Mouse (Mus musculus) heart, adult 9 months (tissue): ENCODE results near the gene Olfr328.
"Not testable (repeated sequence)": the region's sequence is repeated elsewhere in the genome, so short reads cannot be mapped to it uniquely, and the experiment has no call there.

ENCODE experiments used
- DNase-seq, 2 experiments: peaks; one replicate each; pipeline ENCODE4 v3.0.0; 2022; ENCODE audit warnings: low spot score in 2 of 2

Gene Olfr328

DNA sequence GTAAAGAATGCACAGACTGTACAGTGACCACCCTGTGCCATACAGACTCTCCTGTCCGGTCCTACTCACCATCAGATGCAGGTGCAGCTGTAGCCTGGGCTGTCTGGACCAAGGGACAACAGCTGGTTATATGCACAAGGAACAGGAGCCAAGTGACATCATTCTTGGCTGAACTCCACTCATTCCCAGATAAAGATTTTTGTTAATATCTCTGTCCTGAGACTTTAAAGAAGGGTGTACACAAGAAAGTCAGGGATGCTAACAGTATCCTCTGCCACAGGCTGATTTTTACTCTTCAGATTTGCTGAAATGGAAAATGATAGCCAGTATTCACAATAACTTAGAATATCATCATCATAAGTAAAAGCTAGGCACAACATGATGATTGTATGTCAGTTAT, at the start of gene Olfr328:
Gene Olfr328 (minus strand): TSS at position 101 of the 400 bp plus-strand sequence.
- DNase-seq, result no peak

DNA sequence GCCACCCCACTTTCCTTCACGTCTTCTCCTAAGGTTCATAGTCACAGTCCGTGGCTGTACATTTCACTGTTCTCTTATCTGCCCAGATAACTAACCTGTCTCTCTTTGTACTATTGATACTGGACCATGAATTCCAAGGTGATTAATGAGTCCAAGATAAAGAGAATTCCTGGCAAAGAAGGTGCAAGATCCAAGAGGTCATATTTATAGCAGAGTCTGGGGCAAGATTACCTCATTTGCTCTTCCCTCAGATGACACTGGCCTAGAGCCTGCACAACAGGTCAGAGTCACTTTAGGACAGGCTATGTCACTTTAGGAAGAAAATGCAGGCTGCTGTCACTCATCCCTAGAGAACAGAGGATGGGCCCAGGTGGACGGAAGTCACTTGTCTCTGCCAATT, 49.8 kb upstream of the Olfr328 start:
- peak; percentile 6 to 27 for DNase-seq

DNA sequence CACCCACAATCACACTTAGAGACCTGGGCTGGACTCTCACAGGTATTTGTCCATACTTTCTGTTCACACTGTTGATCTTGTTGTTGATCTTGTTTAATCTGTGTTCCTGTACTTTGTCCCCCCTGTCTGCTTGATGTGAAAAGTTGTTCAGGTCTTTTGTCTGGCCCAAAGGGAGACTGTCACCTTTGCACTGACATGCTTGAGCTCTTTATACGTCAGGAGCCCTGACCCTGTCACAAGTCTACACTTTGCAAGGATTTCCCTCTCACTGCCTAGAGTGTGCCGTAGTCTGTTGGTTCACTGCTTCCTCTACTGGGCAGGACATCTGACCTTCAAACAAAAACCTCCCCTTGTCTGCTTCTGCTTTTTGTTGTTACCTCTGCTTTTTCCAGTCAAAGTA, 49.3 kb upstream of the Olfr328 start:
- DNase-seq, result no peak

DNA sequence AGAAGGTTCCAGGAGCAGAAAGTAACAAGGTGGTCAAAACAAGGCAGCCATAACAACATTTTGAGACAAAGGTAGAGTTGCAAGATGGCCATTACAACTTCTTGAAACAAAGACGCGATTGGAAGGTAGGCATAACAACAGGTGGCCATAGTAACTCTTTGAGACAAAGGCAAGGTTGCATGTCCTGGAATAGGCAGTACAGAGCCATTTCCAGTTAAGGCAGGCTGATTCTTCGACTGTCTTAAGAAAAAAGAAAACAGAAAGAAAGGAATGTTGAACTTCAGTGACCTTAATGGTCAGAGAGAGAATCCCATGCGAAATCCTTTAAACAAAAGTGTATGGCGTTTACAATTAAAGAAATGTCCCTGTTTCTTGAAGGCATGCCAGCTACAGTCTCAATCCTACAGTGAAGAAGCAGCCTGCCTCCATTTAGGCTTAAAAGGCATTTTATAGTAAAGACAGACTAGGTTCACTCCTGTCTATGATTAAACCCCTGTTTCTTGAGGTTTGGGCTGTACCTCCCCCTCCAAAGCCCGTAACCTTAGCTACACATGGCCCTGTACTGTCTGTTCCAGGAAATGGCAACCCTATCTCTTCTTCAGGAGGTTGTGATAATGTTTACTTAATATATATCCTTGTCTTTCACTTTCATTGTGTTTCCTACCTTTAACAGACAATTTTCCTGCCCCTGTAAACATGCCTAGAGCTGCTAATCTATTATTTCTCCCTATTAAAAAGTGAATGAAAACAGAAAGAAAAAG, 47.5 kb upstream of the Olfr328 start:
- DNase-seq, result no peak

DNA sequence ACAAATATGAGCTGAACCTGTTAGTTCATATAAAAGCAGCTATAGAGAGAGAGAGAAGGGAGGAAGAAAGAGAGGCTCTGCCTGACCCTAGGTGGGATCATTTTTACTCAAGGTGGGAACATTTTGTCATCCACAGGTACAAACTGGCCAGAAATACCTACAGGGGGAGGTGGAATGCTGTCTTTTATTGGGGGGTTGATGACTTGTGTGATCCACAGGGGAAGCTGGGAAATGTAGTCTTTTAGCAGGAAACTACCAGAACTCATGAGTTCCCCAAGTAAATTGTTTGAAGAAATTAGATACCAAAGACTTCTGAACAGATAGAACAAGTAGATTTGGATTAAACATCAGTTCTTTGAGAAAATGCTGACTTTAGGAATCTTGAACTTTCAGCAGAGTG, 46.6 kb upstream of the Olfr328 start:
- DNase-seq, result no peak

DNA sequence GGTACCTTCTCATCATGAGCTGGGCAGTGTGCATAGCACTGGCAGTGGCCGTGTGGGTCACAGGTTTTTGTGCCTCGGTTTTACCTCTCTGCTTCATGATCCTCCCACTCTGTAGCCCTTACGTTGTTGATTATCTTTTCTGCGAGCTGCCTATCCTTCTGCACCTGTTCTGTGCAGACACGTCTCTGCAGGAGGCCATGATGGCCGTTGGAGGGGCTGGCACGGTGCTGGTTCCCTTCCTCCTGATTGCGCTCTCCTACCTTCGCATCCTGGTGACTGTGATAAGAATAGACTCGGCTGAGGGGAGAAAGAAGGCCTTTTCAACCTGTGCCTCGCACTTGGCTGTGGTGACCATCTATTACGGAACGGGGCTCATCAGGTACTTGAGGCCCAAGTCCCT, 42.4 kb upstream of the Olfr328 start:
- no peak for DNase-seq

DNA sequence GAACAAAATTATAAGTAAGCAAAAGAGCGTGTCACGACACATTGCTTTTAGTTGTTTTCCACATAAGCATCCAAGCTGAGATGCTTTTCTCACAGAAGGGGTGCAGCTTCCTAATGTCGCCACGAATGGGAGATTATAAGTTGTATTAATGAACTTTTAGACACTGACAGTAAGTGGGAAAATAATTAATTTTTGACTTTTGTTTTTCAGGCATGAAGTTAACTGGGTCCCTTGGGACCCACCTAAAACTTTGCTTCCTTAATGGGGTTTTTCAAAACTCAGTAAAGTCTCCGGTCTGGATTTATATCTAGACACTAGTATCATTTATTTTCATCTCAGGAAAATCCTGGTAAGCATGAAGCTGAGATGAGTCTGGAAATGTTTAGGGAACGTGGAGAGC, 39.4 kb upstream of the Olfr328 start, which contains the start of gene Olfr324:
Gene Olfr324 (plus strand): TSS at position 301 of the 400 bp plus-strand sequence.
- DNase-seq, result no peak

DNA sequence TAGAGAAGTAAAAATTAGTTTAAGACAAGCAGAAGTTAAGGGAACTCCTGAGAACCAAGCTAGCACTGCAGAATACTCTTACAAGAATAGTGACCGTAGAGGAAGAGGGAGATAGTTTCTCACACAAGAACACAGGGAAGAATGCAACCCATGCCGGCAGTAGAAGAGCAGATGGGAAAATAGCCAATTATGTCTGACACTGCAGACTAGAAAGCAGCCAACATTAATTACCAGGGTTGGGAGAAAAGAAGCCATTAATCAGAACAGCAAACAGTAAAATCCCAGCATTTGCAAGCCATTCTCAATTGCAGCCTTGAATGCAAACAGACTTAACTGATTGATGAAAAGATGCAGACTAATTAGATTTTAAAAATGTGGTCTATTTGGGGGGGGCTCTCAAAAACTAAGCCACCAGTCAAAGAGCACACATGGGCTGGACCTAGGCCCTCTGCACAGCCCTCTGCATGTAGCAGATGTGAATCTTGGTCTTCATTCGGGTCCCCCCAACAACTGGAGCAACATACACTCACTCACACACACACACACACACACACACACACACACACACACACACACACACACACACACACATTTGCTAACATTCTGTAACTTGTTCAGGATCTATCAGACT, 33.3 kb upstream of the Olfr328 start:
- DNase-seq, result no peak

DNA sequence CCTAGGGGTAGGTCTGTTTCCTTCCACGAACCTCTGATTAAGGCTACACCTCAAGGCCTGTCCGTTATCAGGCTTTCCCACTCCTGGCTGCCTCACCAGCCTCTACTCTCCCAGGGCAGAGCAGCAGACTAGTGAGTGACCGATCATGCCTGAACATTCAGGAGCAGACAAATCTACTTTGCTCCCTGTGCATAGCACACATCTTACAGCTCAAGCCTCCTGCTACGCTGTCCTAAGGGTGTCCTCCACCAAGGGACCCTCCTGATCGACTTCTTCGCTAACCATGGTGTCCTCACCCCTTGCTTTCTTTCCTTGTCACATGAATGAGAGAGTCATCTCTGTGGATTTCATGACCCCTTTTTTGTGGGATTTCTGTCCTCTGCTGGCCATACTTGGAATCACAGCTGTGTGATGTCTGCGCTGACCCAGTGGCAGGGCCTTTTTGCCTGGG, 32.5 kb upstream of the Olfr328 start:
- peak in 1 of 2 experiments; percentile 17 for DNase-seq

DNA sequence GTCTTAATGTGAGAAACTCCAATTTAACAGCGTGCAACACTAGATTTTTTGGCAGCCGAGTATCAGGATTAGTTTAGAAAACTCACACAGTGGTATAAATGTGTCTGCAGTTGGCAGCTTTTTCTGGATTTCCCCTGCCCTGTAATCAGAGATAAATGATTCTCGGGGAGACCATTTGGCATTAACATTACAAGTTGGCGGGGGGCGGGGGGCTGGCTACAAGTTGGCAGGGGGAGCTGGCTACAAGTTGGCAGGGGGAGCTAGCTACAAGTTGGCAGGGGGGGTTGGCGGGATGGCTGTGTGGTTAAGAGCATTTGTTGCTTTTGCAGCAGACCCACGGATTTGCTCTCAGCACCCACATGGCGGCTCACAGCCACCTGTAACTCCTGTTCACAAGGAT, 23.2 kb upstream of the Olfr328 start:
- no peak for DNase-seq

DNA sequence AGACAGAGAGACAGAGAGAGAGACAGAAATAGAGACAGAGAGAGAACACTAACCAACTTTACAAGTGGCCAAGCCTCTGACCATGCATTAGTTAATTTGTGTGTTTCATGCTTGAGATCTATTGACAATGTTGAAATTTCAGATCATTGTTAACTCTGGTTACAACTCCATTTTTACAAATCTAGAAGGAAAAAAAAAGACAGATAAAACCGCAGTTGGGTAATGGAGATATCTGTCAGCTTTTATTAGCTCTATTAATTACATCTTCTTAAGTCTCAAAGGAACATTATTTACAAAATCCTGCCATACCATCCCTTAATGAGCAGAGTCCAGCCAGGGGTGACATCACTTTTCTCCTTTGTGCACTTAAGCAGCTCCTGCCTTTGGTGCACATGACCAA, 22.0 kb upstream of the Olfr328 start, which contains the start of gene Olfr325:
Gene Olfr325 (plus strand): TSS at position 301 of the 400 bp plus-strand sequence.
- DNase-seq, result no peak

DNA sequence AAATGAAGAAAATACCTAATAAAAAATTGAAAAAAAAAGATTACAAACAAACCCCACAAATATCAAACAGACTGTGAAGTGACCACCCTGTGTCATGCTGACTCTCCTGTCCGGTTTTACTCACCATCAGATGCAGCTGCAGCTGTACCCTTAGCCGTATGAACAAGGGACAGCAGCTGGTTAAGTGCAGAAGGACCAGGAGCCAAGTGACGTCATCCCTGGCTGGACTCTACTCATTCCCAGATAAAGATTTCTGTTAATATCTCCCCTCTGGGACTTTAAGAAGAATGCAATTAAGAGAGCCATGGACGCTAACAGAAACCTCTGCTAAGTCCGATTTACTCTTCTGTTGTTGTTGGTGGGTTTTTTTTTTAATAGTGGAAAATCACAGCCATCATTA, 15.0 kb upstream of the Olfr328 start, which contains the start of gene Olfr224:
Gene Olfr224 (minus strand): TSS at position 149 of the 400 bp plus-strand sequence.
- peak; percentile 10 for DNase-seq

DNA sequence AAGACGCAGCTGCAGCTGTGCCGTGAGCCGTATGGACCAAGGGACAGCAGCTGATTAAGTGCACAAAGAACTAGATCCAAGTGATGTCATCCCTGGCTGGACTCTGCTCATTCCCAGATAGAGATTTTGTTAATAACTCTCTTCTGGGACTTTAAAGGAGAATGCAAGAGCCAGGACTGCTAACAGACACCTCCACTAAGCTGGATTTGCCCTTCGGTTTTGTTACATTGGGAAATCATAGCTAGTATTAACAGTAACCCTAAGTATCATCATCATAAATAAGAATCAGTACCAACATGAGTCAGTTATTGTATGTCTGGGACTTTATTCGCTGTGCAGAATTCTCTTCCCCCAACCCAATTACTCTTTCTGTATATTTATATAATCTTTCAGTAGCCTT, 9.1 kb downstream of the Olfr328 start, which contains the start of gene Olfr329-ps:
Gene Olfr329-ps (minus strand): TSS at position 101 of the 400 bp plus-strand sequence.
- DNase-seq, result peak in 1 of 2 experiments; percentile 2

DNA sequence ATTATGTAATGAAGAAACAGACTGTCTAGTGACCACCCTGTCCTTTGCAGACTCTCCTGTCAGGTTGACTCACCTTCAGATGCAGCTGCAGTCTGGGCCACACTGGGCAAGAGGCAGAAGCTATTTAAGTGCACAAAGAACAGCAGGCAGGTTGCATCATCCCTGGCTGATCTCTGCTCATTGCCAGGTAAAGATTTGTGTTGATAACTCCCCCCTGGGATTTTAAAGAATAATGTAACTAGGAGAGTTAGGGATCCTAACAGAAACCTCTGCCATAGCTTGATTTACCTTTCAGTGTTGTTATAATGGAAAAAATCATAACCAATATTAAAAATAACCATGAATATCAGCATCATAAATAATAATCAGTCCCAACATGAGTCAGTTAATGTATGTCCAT, 20.7 kb downstream of the Olfr328 start, which contains the start of gene Olfr330:
Gene Olfr330 (minus strand): TSS at position 101 of the 400 bp plus-strand sequence.
- DNase-seq, result not testable (repeated sequence)

DNA sequence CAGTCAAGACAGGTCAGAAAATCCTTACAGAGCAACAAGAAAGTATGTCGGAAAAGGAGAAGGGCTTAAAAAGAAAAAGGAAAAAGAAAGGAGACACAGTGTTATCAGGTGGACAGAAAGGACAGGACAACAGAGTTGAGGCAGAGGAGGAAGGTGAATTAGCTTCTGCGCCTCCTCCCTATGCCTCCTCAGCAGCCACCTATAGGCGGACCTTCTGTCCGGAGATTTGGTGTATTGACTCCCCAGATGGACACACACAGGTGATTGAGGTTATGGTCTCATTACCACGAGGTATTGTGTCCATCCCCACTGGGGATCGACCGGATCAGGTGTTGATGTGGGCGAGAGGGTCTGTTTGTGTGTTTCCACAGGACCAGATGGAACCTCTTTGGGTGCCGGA, 35.7 kb downstream of the Olfr328 start:
- peak; percentile 23 for DNase-seq

DNA sequence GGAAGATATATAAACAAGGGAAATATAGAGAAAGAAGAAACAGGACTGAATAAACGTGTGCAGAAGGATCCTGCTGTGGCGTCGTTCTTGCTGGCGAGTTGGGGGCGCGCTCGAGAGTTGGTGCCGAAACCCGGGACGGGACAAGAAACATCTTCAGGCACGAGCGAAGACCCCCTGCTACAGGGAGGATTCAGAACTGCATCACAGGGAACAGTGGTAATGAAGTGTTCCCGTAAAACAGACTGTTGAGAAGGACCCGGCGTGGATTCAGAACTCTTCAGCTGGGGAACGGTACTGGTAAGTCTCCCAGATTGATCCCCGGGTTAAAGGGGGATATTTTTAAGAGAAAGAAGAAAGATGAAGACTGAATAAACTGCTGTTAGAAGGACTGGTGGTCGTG, 36.5 kb downstream of the Olfr328 start:
- DNase-seq, result peak; percentile 59 to 63

DNA sequence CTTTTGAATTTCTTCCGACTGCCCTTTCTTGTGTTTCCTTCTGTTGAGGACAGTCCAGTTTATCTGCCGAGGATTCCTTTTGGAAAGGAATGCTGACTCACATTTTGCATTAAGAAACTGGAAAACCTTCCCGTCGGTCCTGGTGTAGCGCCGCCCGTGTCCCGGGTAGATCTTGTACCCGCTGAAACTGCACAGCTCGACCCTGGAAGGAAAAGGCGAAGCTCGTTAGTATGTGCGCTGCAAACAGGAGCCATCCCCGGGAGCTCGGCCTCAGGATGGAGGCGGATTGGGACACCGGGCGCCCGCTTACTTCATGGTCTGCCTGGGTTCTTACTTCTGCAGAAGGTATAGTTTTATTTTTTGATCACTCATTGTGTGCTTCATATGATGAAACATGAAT, 46.4 kb downstream of the Olfr328 start:
- DNase-seq, result not testable (repeated sequence)

DNA sequence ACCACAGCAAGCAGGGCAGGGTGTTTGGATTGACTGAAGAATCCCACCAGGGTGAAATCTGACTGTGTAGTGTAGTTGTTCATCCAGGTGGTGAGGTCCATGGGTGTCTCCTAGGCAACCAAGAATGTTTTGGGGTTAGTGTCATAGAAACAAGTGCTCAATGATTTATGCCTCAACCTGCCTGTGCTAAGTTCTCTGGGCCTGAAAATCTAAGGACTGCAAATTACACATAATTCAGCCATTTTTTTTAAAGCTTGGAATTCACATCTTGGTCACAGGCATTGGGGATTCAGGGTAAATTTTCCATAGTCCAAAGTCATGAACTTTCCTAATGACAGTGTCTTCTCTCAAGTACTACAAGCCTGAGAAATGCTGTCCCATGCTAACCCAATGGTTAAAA, 53.0 kb downstream of the Olfr328 start, which contains the start of gene Olfr331:
Gene Olfr331 (minus strand): TSS at position 101 of the 400 bp plus-strand sequence.
- not testable (repeated sequence) for DNase-seq
